Mouse (Mus musculus): Measurements from ENCODE around the gene Fam72a. TPM values are rescaled to one million over a fixed set of nuclear protein-coding genes. Genes with fewer than 3 reads are reported as not detected.

Fam72a gene
- total RNA-seq, 2 experiments from 2014 or later, result 2.6 to 2.8 TPM

- no peak for ATAC-seq (replicated peaks; ENCODE audit: low FRiP score, low TSS enrichment, poor library complexity, severe bottlenecking)
Observed at GRCm38 (mm10) chr1:131569721-131570120, 42.0 kb downstream of the Fam72a start.

- no peak for ATAC-seq (replicated peaks; ENCODE audit: low FRiP score, low TSS enrichment, poor library complexity, severe bottlenecking)
Observed at GRCm38 (mm10) chr1:131570391-131570790, 42.7 kb downstream of the Fam72a start.

- ATAC-seq (replicated peaks; ENCODE audit: low FRiP score, low TSS enrichment, poor library complexity, severe bottlenecking), result peak; percentile 80
Observed at GRCm38 (mm10) chr1:131573721-131574120, 46.0 kb downstream of the Fam72a start.

- no peak for ATAC-seq (replicated peaks; ENCODE audit: low FRiP score, low TSS enrichment, poor library complexity, severe bottlenecking)
Observed at GRCm38 (mm10) chr1:131578943-131579680, 51.4 kb downstream of the Fam72a start.

- ATAC-seq (replicated peaks; ENCODE audit: low FRiP score, low TSS enrichment, poor library complexity, severe bottlenecking), result no peak
Observed at GRCm38 (mm10) chr1:131580389-131580788, 52.7 kb downstream of the Fam72a start.

GRCm38 (mm10) chr1:131583598-131583997 lies 55.9 kb downstream of the Fam72a start:
- ATAC-seq (replicated peaks; ENCODE audit: low FRiP score, low TSS enrichment, poor library complexity, severe bottlenecking), result no peak

GRCm38 (mm10) chr1:131586836-131587235 lies 59.1 kb downstream of the Fam72a start:
- ATAC-seq (replicated peaks; ENCODE audit: low FRiP score, low TSS enrichment, poor library complexity, severe bottlenecking), result no peak

Other genes with a start within 250 kb of the Fam72a start
- 11.1 and 11.2 TPM in 2 replicates for gene Ikbke, start 248.3 kb upstream of the Fam72a start, total RNA-seq (2014; fragmentation: Nextera tagmentation)
- 1.9 and 4.3 TPM in 2 replicates for gene Ikbke, start 248.3 kb upstream of the Fam72a start, total RNA-seq (2017)
- gene Srgap2, start 551 bp upstream of the Fam72a start, total RNA-seq (2014; fragmentation: Nextera tagmentation), result 17.4 and 22.6 TPM in 2 replicates
- 7.1 and 7.8 TPM in 2 replicates for gene Srgap2, start 551 bp upstream of the Fam72a start, total RNA-seq (2017)
- gene Avpr1b, start 71.3 kb downstream of the Fam72a start, total RNA-seq (2014; fragmentation: Nextera tagmentation), result not detected in 2 replicates
- not detected in 2 replicates for gene Avpr1b, start 71.3 kb downstream of the Fam72a start, total RNA-seq (2017)
- gene Ctse, start 110.4 kb downstream of the Fam72a start, total RNA-seq (2014; fragmentation: Nextera tagmentation), result 337 and 406 TPM in 2 replicates
- 141 and 329 TPM in 2 replicates for gene Ctse, start 110.4 kb downstream of the Fam72a start, total RNA-seq (2017)
- gene Rab7b, start 160.8 kb downstream of the Fam72a start, total RNA-seq (2014; fragmentation: Nextera tagmentation), result not detected in 2 replicates
- gene Rab7b, start 160.8 kb downstream of the Fam72a start, total RNA-seq (2017), result 1.3 and 1.5 TPM in 2 replicates
- not detected in 2 replicates for gene Slc26a9, start 216.1 kb downstream of the Fam72a start, total RNA-seq (2014; fragmentation: Nextera tagmentation)
- not detected in 2 replicates for gene Slc26a9, start 216.1 kb downstream of the Fam72a start, total RNA-seq (2017)

Measured in megakaryocyte-erythroid progenitor cell, adult 5-6 weeks (primary cell).